Mouse (Mus musculus): ENCODE results near the gene Synrg.

The Synrg gene

GRCm38 (mm10) chr11:83991701-83992100, 27.5 kb downstream of the Synrg start:
- DNase-seq: no peak

GRCm38 (mm10) chr11:83993428-83993827, 29.2 kb downstream of the Synrg start:
- peak; percentile 60 for DNase-seq

GRCm38 (mm10) chr11:83994481-83994880, 30.3 kb downstream of the Synrg start:
- no peak for DNase-seq

- no peak for DNase-seq
These were observed 31.3 kb downstream of the Synrg start for GRCm38 (mm10) chr11:83995535-83995950.

GRCm38 (mm10) chr11:83997171-83997868, 33.1 kb downstream of the Synrg start:
- no peak for DNase-seq

GRCm38 (mm10) chr11:83998993-83999392, 34.8 kb downstream of the Synrg start:
- no peak for DNase-seq

GRCm38 (mm10) chr11:83999411-83999915, 35.2 kb downstream of the Synrg start:
- DNase-seq: no peak

- no peak for DNase-seq
These were observed 37.0 kb downstream of the Synrg start for GRCm38 (mm10) chr11:84001257-84001656.

GRCm38 (mm10) chr11:84003986-84004385, 39.8 kb downstream of the Synrg start:
- DNase-seq: no peak

- DNase-seq: no peak
These were observed 44.8 kb downstream of the Synrg start for GRCm38 (mm10) chr11:84009001-84009400.

- DNase-seq: no peak
These were observed 46.2 kb downstream of the Synrg start for GRCm38 (mm10) chr11:84010411-84010810.

GRCm38 (mm10) chr11:84011050-84011449, 46.8 kb downstream of the Synrg start:
- no peak for DNase-seq

- no peak for DNase-seq
These were observed 47.3 kb downstream of the Synrg start for GRCm38 (mm10) chr11:84011576-84011975.

- no peak for DNase-seq
These were observed 48.9 kb downstream of the Synrg start for GRCm38 (mm10) chr11:84013105-84013504.

GRCm38 (mm10) chr11:84016147-84016809, 52.0 kb downstream of the Synrg start:
- no peak for DNase-seq

GRCm38 (mm10) chr11:84016810-84017508, 52.7 kb downstream of the Synrg start:
- DNase-seq: peak; percentile 69

- no peak for DNase-seq
These were observed 63.0 kb downstream of the Synrg start for GRCm38 (mm10) chr11:84027231-84027630.

GRCm38 (mm10) chr11:84028271-84029028, 64.2 kb downstream of the Synrg start:
- DNase-seq: no peak

GRCm38 (mm10) chr11:84031971-84032370, 67.7 kb downstream of the Synrg start:
- DNase-seq: peak; percentile 62

GRCm38 (mm10) chr11:84032559-84032958, 68.3 kb downstream of the Synrg start:
- no peak for DNase-seq

- no peak for DNase-seq
These were observed 69.4 kb downstream of the Synrg start for GRCm38 (mm10) chr11:84033671-84034070.

- DNase-seq: no peak
These were observed 76.4 kb downstream of the Synrg start for GRCm38 (mm10) chr11:84040621-84041020.

All from kidney, adult 9 months (tissue).